Mouse (Mus musculus): ENCODE results near the gene Jph2. TPM values are rescaled to one million over a fixed set of nuclear protein-coding genes. Genes with fewer than 3 reads are reported as not detected.
"Not testable (repeated sequence)": the region's sequence is repeated elsewhere in the genome, so short reads cannot be mapped to it uniquely, and the experiment has no call there.

Gene Jph2
- total and polyA plus RNA-seq, 3 experiments = 193 to 391 (median 389) TPM

DNA sequence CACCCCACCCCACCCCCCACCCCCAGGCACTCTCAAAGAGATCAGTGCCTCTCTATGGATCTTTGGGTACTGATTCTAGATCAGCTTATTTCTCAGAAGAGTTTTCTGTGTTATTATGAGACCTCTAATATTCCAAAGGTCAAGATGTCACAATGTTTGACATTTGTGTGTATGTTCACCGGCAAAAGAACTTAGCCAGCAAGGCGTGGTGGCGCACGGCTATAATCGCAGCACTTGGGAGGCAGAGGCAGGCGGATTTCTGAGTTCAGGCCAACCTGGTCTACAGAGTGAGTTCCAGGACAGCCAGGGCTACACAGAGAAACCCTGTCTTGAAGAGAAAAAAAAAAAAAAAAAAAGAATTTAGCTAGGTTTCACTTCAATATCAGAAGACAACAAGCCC lies 19.2 kb upstream of the Jph2 start:
- Histone ChIP-seq H3K27ac (no peak overlapping the region), H3K36me3 (ENCODE audit: control insufficient read depth, insufficient read depth, low read length) (peaks cover 25% of the 10 kb centered on the region), H3K4me3 (no peak overlapping the region), H3K27me3 (ENCODE audit: control insufficient read depth, insufficient read depth, low read length) (no peaks in the 10 kb centered on the region), H3K4me1 (ENCODE audit: control insufficient read depth, insufficient read depth, low read length) (peaks cover 8% of the 10 kb centered on the region), H3K9ac (ENCODE audit: low read depth, low read length) (no peak overlapping the region), H3K79me2 (replicated peaks; ENCODE audit: control insufficient read depth, insufficient read depth, low read length) (peaks cover 3% of the 10 kb centered on the region; the same call in 1 of the 2 replicates)
- intact Hi-C loops (cut with DNase I) = loop anchor here (10.0 kb wide), 2 partner anchors 212 to 482 kb away; partner anchors contain the start of genes Srsf6 and Tox2
- 84% methylated on average over 6 of the region's 6 CpGs for WGBS
- TF ChIP-seq CTCF (IDR thresholded peaks at IDR 0.05) (no peak), EP300 (IDR thresholded peaks at IDR 0.05; ENCODE audit: insufficient read depth, low read depth, low read length) (no peak), POLR2A (IDR thresholded peaks at IDR 0.05; ENCODE audit: insufficient read depth, low read depth, low read length) (no peak)
- DNase-seq = no peak

DNA sequence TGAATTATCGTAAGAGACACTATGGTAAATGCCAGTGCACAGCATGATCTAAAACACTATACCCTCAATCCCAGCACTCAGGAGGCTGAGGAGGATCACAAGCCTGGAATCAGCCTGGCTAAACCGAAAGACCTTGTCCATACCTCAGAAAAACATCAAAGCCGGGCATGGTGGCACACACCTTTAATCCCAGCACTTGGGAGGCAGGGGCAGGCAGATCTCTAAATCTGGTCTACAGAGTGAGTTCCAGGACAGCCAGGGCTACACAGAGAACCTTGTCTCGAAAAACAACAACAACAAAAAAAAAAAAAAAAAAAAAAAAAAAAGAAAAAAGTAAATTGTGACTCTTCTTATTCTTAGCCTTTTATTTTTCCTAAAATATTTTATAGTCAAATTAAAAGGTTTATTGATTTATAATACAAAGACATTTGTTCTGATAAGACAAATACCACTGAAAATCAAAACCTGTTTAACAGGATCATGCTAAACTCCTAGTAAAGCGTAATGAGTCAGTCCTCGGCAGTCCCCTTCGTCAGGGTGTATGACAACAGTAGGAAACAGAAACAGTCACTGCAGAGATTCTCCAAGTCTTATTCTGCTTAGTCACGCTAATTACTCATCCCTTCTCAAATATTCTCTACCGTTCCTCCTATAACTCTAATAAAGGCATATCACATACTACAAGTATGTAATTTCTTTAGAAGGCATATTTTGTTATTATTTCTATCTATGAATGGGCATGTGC lies 15.2 kb upstream of the Jph2 start:
- H3K9ac ChIP-seq (ENCODE audit: low read depth, low read length) = no peak overlapping the region
- H3K27ac ChIP-seq = no peak overlapping the region
- WGBS = 86% methylated on average over 9 of the region's 9 CpGs
- intact Hi-C loops (cut with DNase I) = loop anchor here (10.0 kb wide), 2 partner anchors 208 to 478 kb away; partner anchors contain the start of genes Srsf6 and Tox2
- H3K79me2 ChIP-seq (replicated peaks; ENCODE audit: control insufficient read depth, insufficient read depth, low read length) = peaks cover 5% of the 10 kb centered on the region; the same call in 1 of the 2 replicates
- H3K36me3 ChIP-seq (ENCODE audit: control insufficient read depth, insufficient read depth, low read length) = peaks cover 33% of the 10 kb centered on the region
- DNase-seq = no peak
- TF ChIP-seq EP300 (IDR thresholded peaks at IDR 0.05; ENCODE audit: insufficient read depth, low read depth, low read length) (no peak), CTCF (IDR thresholded peaks at IDR 0.05) (no peak), POLR2A (IDR thresholded peaks at IDR 0.05; ENCODE audit: insufficient read depth, low read depth, low read length) (no peak)
- peaks cover 3% of the 10 kb centered on the region for H3K4me1 ChIP-seq (ENCODE audit: control insufficient read depth, insufficient read depth, low read length)
- H3K27me3 ChIP-seq (ENCODE audit: control insufficient read depth, insufficient read depth, low read length) = no peaks in the 10 kb centered on the region
- H3K4me3 ChIP-seq = no peak overlapping the region

DNA sequence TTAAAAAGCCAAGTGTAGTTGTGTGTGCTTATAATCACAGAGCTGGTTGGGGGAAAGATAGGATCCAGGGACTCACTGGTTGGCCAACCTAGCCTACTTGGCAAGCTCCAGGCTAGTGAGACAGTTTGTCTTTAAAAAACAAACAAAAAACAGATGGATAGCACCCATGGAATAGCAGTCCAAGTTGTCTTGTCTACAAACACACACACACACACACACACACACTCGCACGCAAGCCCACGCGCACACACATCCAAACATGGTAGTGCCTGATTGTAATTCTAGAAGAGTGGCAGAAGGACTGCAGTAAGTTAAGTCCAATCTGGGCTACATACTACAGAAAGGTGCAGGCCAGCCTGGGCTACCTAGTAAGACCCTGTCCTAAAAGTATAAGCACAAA lies 14.6 kb upstream of the Jph2 start:
- no peak for TF ChIP-seq EP300 (IDR thresholded peaks at IDR 0.05; ENCODE audit: insufficient read depth, low read depth, low read length)
- TF ChIP-seq POLR2A (IDR thresholded peaks at IDR 0.05; ENCODE audit: insufficient read depth, low read depth, low read length) = no peak
- TF ChIP-seq CTCF (IDR thresholded peaks at IDR 0.05) = no peak
- no peak for DNase-seq
- Histone ChIP-seq H3K79me2 (replicated peaks; ENCODE audit: control insufficient read depth, insufficient read depth, low read length) (peaks cover 5% of the 10 kb centered on the region; the same call in 1 of the 2 replicates), H3K4me1 (ENCODE audit: control insufficient read depth, insufficient read depth, low read length) (no peaks in the 10 kb centered on the region; the same call in 1 of the 2 replicates), H3K36me3 (ENCODE audit: control insufficient read depth, insufficient read depth, low read length) (peaks cover 31% of the 10 kb centered on the region), H3K4me3 (no peak overlapping the region), H3K9ac (ENCODE audit: low read depth, low read length) (no peak overlapping the region), H3K27ac (no peak overlapping the region), H3K27me3 (ENCODE audit: control insufficient read depth, insufficient read depth, low read length) (no peaks in the 10 kb centered on the region)
- 90% methylated on average over 4 of the region's 4 CpGs for WGBS
- intact Hi-C loops (cut with DNase I) = loop anchor here (10.0 kb wide), 2 partner anchors 208 to 478 kb away; partner anchors contain the start of genes Srsf6 and Tox2

DNA sequence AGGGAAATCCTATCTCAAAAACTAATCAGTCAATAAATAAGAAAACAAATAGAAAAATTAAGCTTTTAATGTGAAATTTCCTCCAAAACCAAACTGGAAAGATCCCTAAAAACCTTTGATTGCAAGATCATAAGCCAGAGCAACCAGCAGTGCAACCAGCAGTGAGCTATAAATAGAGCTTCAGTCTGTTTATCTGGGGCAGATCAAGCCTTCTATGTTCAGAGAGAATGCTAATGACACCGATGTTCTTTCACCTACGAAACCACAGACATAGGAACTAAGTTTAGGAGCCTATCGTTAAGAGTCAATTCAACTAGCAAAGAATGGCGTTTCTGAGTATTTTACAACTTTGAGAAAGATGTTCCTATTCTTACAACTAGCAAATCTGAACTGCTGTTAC lies 14.0 kb upstream of the Jph2 start:
- Histone ChIP-seq H3K4me1 (ENCODE audit: control insufficient read depth, insufficient read depth, low read length) (no peaks in the 10 kb centered on the region; the same call in 1 of the 2 replicates), H3K36me3 (ENCODE audit: control insufficient read depth, insufficient read depth, low read length) (peaks cover 30% of the 10 kb centered on the region), H3K27ac (peak overlapping the region; percentile 21; the same call in 1 of the 2 replicates), H3K4me3 (no peak overlapping the region), H3K79me2 (replicated peaks; ENCODE audit: control insufficient read depth, insufficient read depth, low read length) (peaks cover 5% of the 10 kb centered on the region; the same call in 1 of the 2 replicates), H3K9ac (ENCODE audit: low read depth, low read length) (no peak overlapping the region), H3K27me3 (ENCODE audit: control insufficient read depth, insufficient read depth, low read length) (no peaks in the 10 kb centered on the region)
- TF ChIP-seq CTCF (IDR thresholded peaks at IDR 0.05) = no peak
- TF ChIP-seq EP300 (IDR thresholded peaks at IDR 0.05; ENCODE audit: insufficient read depth, low read depth, low read length) = no peak
- TF ChIP-seq POLR2A (IDR thresholded peaks at IDR 0.05; ENCODE audit: insufficient read depth, low read depth, low read length) = no peak
- no peak for DNase-seq
- intact Hi-C loops (cut with DNase I) = loop anchor here (10.0 kb wide), 2 partner anchors 207 to 477 kb away; partner anchors contain the start of genes Srsf6 and Tox2
- 55% methylated on average over 4 of the region's 4 CpGs for WGBS

- WGBS = 67% methylated on average over 3 of the region's 3 CpGs
- intact Hi-C loops (cut with DNase I) = loop anchor here (10.0 kb wide), 2 partner anchors 207 to 477 kb away; partner anchors contain the start of genes Srsf6 and Tox2
- Histone ChIP-seq H3K27ac (peak overlapping the region; percentile 21; the same call in 1 of the 2 replicates), H3K36me3 (ENCODE audit: control insufficient read depth, insufficient read depth, low read length) (peaks cover 30% of the 10 kb centered on the region)
- H3K27me3 ChIP-seq (ENCODE audit: control insufficient read depth, insufficient read depth, low read length); H3K79me2 ChIP-seq (replicated peaks; ENCODE audit: control insufficient read depth, insufficient read depth, low read length); H3K9ac ChIP-seq (ENCODE audit: low read depth, low read length); DNase-seq; H3K4me3 ChIP-seq; H3K4me1 ChIP-seq (ENCODE audit: control insufficient read depth, insufficient read depth, low read length): not testable (repeated sequence)
Measured at GRCm38 (mm10) chr2:163411344-163411743, 13.6 kb upstream of the Jph2 start.

DNA sequence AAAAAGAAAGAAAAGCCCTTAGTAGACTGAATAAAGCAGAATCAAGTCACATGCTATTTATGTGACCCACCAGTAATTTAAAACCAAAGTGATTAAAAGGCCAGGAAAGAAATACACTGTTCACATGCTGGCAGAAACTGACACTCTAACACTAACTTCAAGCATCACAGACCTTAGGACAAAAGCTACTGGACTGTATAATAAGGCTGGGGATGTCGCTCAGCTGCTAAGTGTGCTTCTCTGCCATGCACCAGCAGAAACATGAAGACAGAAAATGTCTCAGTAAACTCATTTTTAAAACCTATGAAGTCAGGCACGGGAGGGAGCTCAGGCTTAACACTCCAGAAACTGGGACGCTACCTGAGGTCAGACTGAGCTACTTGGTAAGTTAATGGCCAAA lies 12.4 kb upstream of the Jph2 start:
- Histone ChIP-seq H3K4me1 (ENCODE audit: control insufficient read depth, insufficient read depth, low read length) (no peaks in the 10 kb centered on the region; the same call in 1 of the 2 replicates), H3K9ac (ENCODE audit: low read depth, low read length) (no peak overlapping the region), H3K27me3 (ENCODE audit: control insufficient read depth, insufficient read depth, low read length) (no peaks in the 10 kb centered on the region), H3K36me3 (ENCODE audit: control insufficient read depth, insufficient read depth, low read length) (peaks cover 25% of the 10 kb centered on the region), H3K27ac (no peak overlapping the region), H3K79me2 (replicated peaks; ENCODE audit: control insufficient read depth, insufficient read depth, low read length) (peaks cover 5% of the 10 kb centered on the region; the same call in 1 of the 2 replicates), H3K4me3 (no peak overlapping the region)
- no peak for TF ChIP-seq POLR2A (IDR thresholded peaks at IDR 0.05; ENCODE audit: insufficient read depth, low read depth, low read length)
- no peak for TF ChIP-seq EP300 (IDR thresholded peaks at IDR 0.05; ENCODE audit: insufficient read depth, low read depth, low read length)
- no peak for TF ChIP-seq CTCF (IDR thresholded peaks at IDR 0.05)
- DNase-seq = no peak
- intact Hi-C loops (cut with DNase I) = loop anchor here (10.0 kb wide), 2 partner anchors 205 to 475 kb away; partner anchors contain the start of genes Srsf6 and Tox2
- WGBS = 90% methylated on average over 3 of the region's 3 CpGs

All from heart, adult 2 months (tissue).